Mouse (Mus musculus): ENCODE measurements around the gene Scyl3. TPM values are rescaled to one million over a fixed set of nuclear protein-coding genes. Genes with fewer than 3 reads are reported as not detected.

The Scyl3 gene
- total RNA-seq, 2 experiments from 2014 or later = 22.2 to 23.3 TPM

- intact Hi-C loops (cut with DNase I) = no loop called here
- no peak for DNase-seq
These were observed 24.5 kb downstream of the Scyl3 start for GRCm38 (mm10) chr1:163953396-163953795.

GRCm38 (mm10) chr1:163958036-163958435 is 29.1 kb downstream of the Scyl3 start:
- no peak for DNase-seq
- intact Hi-C loops (cut with DNase I) = no loop called here

GRCm38 (mm10) chr1:163964008-163964689 is 35.2 kb downstream of the Scyl3 start:
- intact Hi-C loops (cut with DNase I) = no loop called here
- DNase-seq = no peak

DNA sequence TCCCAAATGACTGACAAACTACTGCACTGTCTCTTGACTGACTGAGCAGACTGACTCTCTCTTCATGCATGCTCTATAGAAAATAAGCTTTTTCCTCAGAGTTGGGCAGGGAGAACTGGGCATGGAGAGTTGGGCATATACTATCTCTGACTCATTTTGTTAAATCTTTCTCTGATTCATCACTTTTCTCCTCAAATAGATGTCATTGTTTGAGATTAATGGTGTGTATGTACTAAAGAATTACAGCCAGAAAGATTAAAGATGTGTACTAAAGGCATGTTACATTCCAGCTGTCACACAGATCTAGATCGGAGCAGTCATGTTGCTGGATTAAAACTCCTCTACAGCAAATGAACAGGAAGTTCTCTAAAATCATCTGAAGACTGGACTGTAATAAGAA is 45.6 kb downstream of the Scyl3 start:
- intact Hi-C loops (cut with DNase I) = no loop called here
- DNase-seq = no peak

DNA sequence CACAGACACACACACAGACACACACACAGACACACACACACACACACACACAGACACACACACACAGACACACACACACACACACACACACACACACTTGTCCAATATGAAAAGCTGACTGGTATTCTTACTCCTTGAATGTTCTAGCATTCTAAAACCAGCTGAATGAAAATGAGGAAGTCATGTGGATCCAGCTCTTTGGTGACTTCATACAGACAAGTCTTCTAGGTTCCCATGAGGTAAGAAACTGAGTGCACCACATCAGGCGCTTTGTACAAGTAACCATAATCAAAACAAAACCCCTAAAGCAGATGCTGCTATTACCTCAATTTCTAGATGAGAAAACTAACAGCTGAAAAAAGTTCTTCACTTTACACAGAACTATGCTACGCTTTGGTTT is 46.2 kb downstream of the Scyl3 start:
- no peak for DNase-seq
- intact Hi-C loops (cut with DNase I) = no loop called here

DNA sequence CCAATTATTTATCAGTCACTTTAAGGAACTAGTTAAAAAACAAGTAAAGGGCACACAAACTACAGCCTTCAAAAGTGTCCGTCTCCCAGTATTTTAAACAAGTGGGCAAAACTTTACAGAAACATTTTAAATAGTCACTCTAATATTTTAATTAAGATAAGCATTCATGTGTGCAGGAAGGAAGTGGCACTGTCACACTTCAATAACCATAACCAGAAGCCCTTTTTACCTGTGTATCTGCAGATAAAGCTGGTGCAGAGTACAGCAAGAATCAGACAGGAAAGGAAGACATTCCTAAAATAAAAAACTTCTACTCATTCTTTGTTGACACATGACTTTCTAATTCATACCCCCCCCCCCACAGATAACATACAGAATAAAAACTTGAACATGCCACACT is 47.6 kb downstream of the Scyl3 start:
- DNase-seq = no peak
- intact Hi-C loops (cut with DNase I) = no loop called here

- DNase-seq = no peak
- intact Hi-C loops (cut with DNase I) = no loop called here
These were observed 63.5 kb downstream of the Scyl3 start for GRCm38 (mm10) chr1:163992371-163992770.

- intact Hi-C loops (cut with DNase I) = no loop called here
- DNase-seq = no peak
These were observed 65.3 kb downstream of the Scyl3 start for GRCm38 (mm10) chr1:163994173-163994720.

DNA sequence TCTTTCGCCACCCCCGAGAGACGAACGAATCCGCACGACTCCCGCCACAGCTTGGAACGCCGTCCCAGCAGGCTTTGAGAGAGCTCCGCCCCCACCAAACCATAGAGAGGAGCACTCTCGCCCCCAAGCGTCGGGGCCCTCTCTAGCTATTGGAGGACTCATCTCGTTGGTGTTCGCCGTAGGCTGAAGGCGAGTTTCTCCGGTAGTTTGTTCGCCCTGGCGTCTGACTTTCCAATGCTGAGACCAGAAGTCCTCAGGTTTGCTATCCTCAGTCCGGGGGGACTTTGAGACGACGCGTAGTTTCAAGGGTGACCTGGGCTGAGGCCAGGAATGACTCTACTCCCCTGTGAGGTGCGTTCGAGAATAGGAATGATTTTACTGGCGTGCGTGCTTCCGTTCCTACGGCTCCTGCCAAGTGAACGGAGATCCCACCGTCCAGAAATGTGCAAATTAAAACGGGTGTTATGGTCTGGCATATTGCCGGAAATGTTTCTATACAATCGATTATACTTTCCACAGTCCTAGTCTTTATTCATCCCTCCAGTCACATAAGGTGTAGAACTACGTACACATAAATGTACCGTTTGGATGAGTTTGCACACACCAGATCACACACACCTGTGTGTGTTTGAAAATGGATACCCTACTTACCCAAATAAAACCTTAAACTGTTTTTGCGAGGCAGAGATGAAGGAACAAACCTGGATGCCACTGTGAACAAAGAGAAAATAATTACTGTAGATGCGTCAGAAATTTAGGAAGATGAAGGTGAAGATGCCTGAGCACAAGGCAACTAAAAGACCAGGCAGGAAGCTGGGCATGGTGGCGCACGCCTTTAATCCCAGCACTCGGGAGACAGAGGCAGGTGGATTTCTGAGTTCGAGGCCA is 66.1 kb downstream of the Scyl3 start, which contains the start of the genes BC055324 and Mettl18:
TSS of gene BC055324 (minus strand) at position 76 of the 888 bp plus-strand sequence.
TSS of gene Mettl18 (plus strand) at position 169 of the 888 bp plus-strand sequence.
- intact Hi-C loops (cut with DNase I) = no loop called here
- DNase-seq = peak; percentile 90

- intact Hi-C loops (cut with DNase I) = no loop called here
- DNase-seq = no peak
These were observed 66.7 kb downstream of the Scyl3 start for GRCm38 (mm10) chr1:163995609-163995913.

DNA sequence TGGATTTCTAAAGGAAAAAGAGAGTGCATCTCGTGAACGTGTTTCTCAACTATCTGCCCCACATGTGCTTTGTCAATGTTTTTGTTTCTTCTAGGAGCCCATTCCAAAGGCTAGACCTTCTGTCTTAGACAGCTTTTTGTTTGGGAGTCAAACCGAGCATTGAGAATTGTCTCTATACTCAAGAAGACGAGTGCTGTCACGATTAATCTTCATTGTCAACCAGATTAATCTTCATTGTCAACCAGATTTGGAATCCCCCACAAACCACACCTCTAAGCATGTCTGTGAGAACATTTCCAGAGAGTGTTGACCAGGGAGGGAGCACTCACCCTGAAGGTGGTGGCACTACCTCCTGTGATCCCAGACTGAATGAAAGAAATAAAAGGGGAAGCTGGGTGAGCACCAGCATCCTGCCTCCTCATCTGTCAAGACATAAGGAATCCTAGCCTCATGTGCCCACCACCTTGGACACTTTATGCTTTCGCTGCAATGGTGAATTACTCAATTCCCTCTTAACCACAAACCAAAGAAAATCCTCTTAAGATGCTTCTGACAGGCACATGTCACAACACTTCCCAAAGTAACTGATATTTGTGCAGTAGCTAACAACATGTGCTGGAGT is 73.0 kb downstream of the Scyl3 start:
- DNase-seq = no peak
- intact Hi-C loops (cut with DNase I) = loop anchor here (10.0 kb wide), 1 partner anchor 133 kb away; no protein-coding TSS in a partner anchor

- intact Hi-C loops (cut with DNase I) = loop anchor here (10.0 kb wide), 1 partner anchor 130 kb away; no protein-coding TSS in a partner anchor
- DNase-seq = no peak
These were observed 75.4 kb downstream of the Scyl3 start for GRCm38 (mm10) chr1:164004311-164004710.

Other genes with a start within 250 kb of the Scyl3 start
- under 1 TPM; 0.42 to 0.58 TPM for gene Mettl11b, start 203.9 kb upstream of the Scyl3 start, total RNA-seq (2021)
- 100 to 1,000 TPM; 252 to 253 TPM for gene Kifap3, start 149.5 kb upstream of the Scyl3 start, total RNA-seq (2021)
- gene BC055324, start 65.7 kb downstream of the Scyl3 start, total RNA-seq (2021) = 1 to 10 TPM; 2.8 to 3.1 TPM
- gene Mettl18, start 65.8 kb downstream of the Scyl3 start, total RNA-seq (2021) = 1 to 10 TPM; 5.1 to 5.2 TPM
- gene Sele, start 119.1 kb downstream of the Scyl3 start, total RNA-seq (2021) = not detected
- under 1 TPM in 1 of 2 experiments, not detected in 1; 0.20 TPM for gene Sell, start 132.9 kb downstream of the Scyl3 start, total RNA-seq (2021)
- under 1 TPM in 1 of 2 experiments, not detected in 1; 0.14 TPM for gene Selp, start 186.2 kb downstream of the Scyl3 start, total RNA-seq (2021)
- under 1 TPM; 0.14 to 0.24 TPM for gene F5, start 222.7 kb downstream of the Scyl3 start, total RNA-seq (2021)